Mouse (Mus musculus) stomach, embryonic 15.5 days (tissue): ENCODE data around the gene Vamp3. TPM values are rescaled to one million over a fixed set of nuclear protein-coding genes. Genes with fewer than 3 reads are reported as not detected.

Source experiments
- ATAC-seq: fragments of 200-750 bp; cut with Nextera tagmentation; 2 replicates; pipeline ENCODE4 v1.8.0; 2017; ENCODE audit warnings: low read depth, moderate number of reproducible peaks, moderate TSS enrichment; ENCODE audit not compliant: insufficient read depth, low FRiP score
- H3K27ac ChIP-seq: fragments of 300-500 bp; sonication (generic); 2 replicates; pipeline ENCODE4 v1.5.1; 2015; ENCODE audit warnings: mild to moderate bottlenecking, inconsistent platforms
- H3K27me3 ChIP-seq: fragments of 300-500 bp; sonication (generic); replicated peaks from 2 replicates; pipeline ENCODE4 v1.6.1; 2015; ENCODE audit warnings: inconsistent platforms
- H3K36me3 ChIP-seq: fragments of 300-500 bp; sonication (generic); 2 replicates; pipeline ENCODE4 v1.6.1; 2015; ENCODE audit warnings: inconsistent platforms
- H3K4me1 ChIP-seq: fragments of 300-500 bp; sonication (generic); 2 replicates; pipeline ENCODE4 v1.6.1; 2015; ENCODE audit warnings: inconsistent platforms
- H3K4me2 ChIP-seq: fragments of 300-500 bp; sonication (generic); 2 replicates; pipeline ENCODE4 v1.6.1; 2015; ENCODE audit warnings: mild to moderate bottlenecking, inconsistent platforms
- H3K4me3 ChIP-seq: fragments of 300-500 bp; sonication (generic); replicated peaks from 2 replicates; pipeline ENCODE4 v1.5.1; 2015; ENCODE audit warnings: inconsistent platforms
- H3K9ac ChIP-seq: fragments of 300-500 bp; sonication (generic); 2 replicates; pipeline ENCODE4 v1.6.1; 2015; ENCODE audit warnings: inconsistent platforms
- H3K9me3 ChIP-seq: fragments of 300-500 bp; sonication (generic); 2 replicates; pipeline ENCODE4 v1.6.1; 2016; ENCODE audit warnings: inconsistent platforms
- WGBS: fragments of 180-500 bp; shearing (Covaris S2); methylation state at CpG from one replicate; pipeline ENCODE4 v1.1.7; 2015; 5-methylcytosine and 5-hydroxymethylcytosine counted together
- polyA plus RNA-seq: library from polyadenylated mRNA; unstranded; fragments of >200 nt; fragmentation: Nextera tagmentation; extraction: Ambion mirVana; gene quantifications from 2 replicates; pipeline ENCODE4 v1.2.1, GENCODE M21; 2015

Gene Vamp3
- polyA plus RNA-seq, 1 experiment from 2014 or later = 129 TPM

GRCm38 (mm10) chr4:151001397-151001796 lies 56.4 kb downstream of the Vamp3 start:
- H3K36me3 ChIP-seq = no peaks in the 10 kb centered on the region
- H3K27ac ChIP-seq = no peak overlapping the region
- no peak overlapping the region for H3K4me3 ChIP-seq
- no peak for ATAC-seq
- no peaks in the 10 kb centered on the region for H3K4me1 ChIP-seq
- 29% methylated on average over 13 of the region's 13 CpGs for WGBS
- no peaks in the 10 kb centered on the region for H3K9me3 ChIP-seq
- H3K9ac ChIP-seq = no peak overlapping the region
- H3K27me3 ChIP-seq = no peaks in the 10 kb centered on the region
- no peak overlapping the region for H3K4me2 ChIP-seq

DNA sequence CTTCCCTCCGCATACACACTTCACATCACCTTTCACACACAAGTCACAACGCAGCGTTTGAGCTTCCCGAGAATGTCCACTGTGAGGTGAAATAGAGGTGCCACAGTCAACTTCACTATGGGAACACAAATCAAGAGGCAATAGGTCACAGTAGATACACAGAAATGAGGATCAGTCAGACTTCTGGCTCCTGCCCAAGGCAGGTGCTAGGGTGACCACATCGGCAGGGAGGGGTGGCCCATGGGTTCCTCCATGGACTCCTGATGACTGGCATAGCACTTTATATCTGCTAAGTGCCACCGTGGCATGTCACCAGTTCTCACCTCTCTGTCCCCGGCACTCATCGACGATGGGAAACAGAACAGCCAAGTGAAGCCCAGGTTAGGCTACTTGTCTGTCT lies 59.1 kb downstream of the Vamp3 start:
- no peak for ATAC-seq
- Histone ChIP-seq H3K36me3 (no peaks in the 10 kb centered on the region), H3K4me3 (no peak overlapping the region), H3K4me2 (no peak overlapping the region), H3K4me1 (no peaks in the 10 kb centered on the region), H3K9ac (no peak overlapping the region), H3K27ac (no peak overlapping the region), H3K9me3 (no peaks in the 10 kb centered on the region), H3K27me3 (no peaks in the 10 kb centered on the region)
- 89% methylated on average over 9 of the region's 9 CpGs for WGBS

Other genes with a start within 250 kb of the Vamp3 start
- 32.3 and 33.4 TPM in 2 replicates for gene Errfi1, start 204.0 kb downstream of the Vamp3 start, polyA plus RNA-seq
- gene Park7, start 143.5 kb downstream of the Vamp3 start, polyA plus RNA-seq = 411 and 424 TPM in 2 replicates
- gene Tnfrsf9, start 143.4 kb downstream of the Vamp3 start, polyA plus RNA-seq = 0.98 and 1.2 TPM in 2 replicates
- not detected in 2 replicates for gene Uts2, start 60.9 kb downstream of the Vamp3 start, polyA plus RNA-seq
- 5.6 and 5.7 TPM in 2 replicates for gene Per3, start 13.3 kb downstream of the Vamp3 start, polyA plus RNA-seq
- not detected in 2 replicates for gene Gm13090, start 31.6 kb upstream of the Vamp3 start, polyA plus RNA-seq